Mouse (Mus musculus): ENCODE data around the gene Zfp422.

Zfp422 gene

DNA sequence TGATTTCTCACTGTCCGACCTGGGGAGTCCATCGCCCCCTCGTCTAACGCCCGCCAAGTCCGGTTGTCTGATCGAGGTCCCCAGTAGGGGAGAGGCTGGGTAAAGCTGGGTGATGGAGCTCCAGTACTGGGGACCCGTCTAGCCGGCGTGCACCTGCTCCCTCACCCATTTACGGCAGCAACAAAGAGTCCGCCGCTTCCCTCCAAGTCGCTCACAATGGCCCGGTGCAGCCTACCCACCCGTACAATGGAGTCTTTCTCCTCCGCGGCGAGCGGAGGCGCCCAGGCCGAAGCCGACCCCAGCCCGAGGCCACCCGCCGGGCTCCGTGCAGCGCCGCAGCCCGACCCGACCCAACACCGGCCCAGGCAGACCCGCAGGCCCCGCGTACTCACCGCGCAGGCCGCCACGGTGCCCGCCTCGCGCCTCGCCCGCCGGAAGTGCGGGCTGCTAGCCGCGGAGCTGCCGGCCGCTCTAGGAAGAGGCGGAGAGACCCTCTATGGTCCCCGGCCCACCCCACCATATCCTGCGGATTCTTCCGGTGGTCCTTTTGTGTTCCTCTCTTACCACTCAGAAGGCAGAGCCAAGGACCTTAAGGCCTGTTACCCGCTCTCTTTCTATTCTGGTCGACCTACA lies at the start of gene Zfp422:
TSS of gene Zfp422 (minus strand) at position 461 of the 633 bp plus-strand sequence.
- ATAC-seq (ENCODE audit: insufficient number of reproducible peaks, low FRiP score, low TSS enrichment) = peak; percentile 77

DNA sequence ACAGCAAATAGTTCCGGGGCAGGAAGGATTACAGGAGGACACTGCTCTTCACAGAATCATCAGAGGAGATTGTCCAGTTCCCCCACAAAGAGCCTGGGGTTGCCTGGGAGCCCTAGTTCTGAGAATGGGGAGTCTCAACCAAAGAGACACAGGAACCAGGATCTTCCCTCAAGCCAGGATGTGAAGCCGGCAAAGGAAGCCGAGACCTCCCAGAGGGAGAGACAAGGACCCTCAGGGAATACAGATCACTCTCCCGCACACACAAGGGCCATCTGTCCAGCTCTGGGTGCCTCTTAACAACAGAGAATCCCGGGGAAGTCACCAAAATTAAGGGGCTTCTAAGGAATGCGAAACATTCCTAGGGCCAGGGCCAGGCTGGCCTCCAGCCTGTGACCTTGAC lies 48.5 kb upstream of the Zfp422 start:
- ATAC-seq (ENCODE audit: insufficient number of reproducible peaks, low FRiP score, low TSS enrichment) = no peak

DNA sequence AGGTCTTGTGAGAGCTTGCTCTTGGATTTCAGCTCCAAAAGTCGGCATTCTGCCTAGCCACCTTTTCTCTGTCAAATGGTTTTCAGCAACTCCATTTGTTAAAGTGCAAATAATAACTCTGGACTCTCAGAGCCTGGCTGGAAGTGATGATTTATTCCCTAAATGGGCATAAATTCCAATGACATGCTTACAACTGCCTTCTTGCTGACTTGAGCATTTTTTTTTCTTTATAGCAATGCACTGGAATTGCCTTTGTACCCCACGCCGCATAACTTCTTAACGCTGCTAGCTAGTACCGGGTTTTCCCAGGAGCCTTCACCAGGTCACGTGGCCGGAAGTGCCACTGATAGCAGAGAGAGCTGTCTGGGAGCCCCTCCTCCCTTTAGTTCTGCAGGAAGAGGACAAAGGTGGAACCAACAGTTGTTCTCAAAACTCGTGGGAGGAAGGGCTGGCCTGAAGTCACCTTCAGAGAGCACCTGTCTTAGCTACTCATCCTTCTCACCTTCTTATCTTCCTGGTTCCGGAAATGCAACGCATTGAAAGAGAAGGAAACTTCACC lies 47.6 kb upstream of the Zfp422 start:
- ATAC-seq (ENCODE audit: insufficient number of reproducible peaks, low FRiP score, low TSS enrichment) = no peak

DNA sequence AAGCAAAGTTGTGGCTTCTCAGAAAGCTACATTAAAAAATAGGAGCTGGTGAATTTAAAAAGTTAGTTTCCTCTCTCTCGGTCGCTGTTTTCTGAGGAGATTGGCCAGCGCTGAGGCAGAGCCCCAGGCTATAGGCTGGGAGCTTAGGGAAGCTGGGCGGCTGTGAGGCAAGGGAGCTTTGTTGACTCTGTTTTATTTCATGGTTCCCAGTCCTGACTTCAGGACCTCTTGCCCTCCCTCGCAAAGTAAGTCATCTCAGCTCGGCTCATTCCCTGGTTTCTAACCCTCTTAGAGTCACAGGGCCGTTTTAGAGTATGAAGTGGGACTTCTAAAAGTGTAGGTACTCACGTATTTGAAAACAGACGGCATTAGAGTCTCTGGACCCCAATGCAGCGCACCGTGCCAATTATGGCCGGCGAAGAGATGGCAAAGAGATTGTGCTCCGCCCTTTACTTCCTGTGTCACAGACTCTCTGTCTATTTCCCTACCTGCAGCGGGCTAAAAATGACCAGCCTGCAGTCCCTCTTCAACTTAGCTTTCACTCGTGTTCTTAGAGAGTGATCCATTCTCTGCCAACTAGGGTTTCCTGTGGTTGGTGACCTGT lies 45.6 kb upstream of the Zfp422 start:
- ATAC-seq (ENCODE audit: insufficient number of reproducible peaks, low FRiP score, low TSS enrichment) = no peak

DNA sequence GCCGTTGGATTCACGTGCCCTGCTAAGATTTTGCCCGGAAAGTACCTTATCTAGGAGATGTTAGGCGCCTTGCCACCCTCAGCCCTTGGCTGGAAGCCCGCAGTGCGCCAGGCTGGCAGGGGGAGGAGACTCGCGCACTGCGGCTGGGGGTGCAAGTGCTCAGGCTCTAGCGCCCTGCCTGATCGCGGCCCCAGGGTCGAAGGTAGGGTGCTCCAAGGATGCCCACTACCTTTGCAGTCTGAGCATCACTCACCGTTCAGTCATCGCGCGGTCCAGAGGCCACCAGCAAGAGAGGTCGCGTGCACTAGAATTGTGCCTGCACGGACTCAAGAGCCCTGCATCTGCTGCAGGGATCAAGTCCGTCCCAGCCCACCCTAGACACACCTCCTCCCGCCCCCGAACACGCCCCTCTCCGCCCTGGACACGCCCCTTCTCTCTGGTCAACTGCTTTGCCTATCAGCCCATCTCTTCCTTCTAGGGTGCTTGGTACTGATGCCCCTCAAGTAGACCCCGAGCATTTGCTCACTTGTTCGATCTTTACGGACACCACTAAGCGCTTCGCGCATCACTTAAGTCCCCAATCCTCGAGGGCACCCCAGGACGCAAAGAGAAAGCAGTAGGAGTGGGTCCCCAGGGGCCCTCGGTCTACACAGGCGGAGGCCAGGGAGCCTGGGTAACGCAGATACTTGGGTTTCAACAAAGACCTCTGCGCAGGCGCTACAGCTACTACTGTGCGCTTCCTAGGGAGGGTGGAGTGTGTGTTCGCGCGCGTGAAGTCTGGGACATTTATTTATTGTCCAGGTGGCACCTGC lies 44.9 kb upstream of the Zfp422 start, which contains the start of gene Rassf4:
TSS of gene Rassf4 (minus strand) at position 482 of the 812 bp plus-strand sequence.
- ATAC-seq (ENCODE audit: insufficient number of reproducible peaks, low FRiP score, low TSS enrichment) = peak; percentile 43

DNA sequence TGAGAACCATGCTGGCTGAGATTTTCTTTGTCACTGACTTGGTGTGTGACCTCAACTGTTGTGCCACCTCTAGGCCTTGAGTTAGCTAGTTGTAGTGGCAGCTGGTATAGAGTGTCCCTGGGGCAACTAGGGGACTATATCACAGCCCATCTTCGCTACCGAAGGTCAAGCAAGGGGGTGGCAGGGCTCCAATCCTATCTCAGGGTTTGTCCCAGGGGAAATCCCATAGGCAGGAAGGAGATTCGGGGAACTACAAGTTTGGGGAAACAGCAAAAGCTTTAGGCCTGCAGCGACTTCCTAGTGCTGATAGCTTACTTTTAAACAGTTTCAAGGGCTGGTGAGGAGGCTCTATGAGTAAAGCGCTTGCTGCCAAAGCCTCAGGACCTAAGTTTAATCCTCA lies 43.5 kb upstream of the Zfp422 start:
- ATAC-seq (ENCODE audit: insufficient number of reproducible peaks, low FRiP score, low TSS enrichment) = no peak

DNA sequence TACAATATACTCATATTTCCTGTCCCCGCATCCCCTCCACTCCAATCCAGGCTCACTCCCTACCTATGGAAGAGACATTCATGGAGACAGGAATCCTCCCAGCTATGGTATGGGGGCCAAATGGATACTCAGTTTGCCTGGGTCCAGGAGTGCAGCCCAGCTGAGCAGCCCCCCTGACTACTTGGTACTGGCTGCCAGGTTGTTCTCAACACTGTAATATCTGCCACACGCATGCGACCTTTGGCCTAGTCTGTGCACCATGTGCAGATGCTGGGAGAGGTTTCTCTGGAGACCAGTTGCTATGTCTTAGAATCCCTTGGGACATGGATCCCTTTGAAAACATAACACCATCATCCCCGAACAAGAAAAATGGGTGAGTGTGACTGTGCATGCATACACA lies 43.0 kb upstream of the Zfp422 start:
- no peak for ATAC-seq (ENCODE audit: insufficient number of reproducible peaks, low FRiP score, low TSS enrichment)

DNA sequence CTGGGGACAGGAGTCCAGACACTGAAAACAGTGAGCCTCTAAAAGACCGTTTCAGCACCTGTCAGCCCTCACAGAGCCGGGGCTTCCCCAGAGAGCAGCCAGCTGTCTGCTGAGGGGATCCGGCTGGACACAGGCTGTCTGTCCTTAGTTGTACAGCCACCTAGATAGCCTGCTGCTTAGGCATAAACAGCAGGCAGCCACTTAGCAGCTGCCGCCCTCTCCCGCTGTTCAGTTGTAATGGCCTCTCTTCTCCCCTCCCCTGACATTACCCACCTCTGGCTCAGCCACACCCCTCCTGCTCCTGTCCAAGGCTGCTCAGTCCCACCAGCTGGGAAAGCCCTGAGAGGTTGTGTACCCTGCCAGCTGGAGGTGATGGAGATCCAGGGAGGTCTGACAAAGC lies 42.2 kb upstream of the Zfp422 start:
- no peak for ATAC-seq (ENCODE audit: insufficient number of reproducible peaks, low FRiP score, low TSS enrichment)

DNA sequence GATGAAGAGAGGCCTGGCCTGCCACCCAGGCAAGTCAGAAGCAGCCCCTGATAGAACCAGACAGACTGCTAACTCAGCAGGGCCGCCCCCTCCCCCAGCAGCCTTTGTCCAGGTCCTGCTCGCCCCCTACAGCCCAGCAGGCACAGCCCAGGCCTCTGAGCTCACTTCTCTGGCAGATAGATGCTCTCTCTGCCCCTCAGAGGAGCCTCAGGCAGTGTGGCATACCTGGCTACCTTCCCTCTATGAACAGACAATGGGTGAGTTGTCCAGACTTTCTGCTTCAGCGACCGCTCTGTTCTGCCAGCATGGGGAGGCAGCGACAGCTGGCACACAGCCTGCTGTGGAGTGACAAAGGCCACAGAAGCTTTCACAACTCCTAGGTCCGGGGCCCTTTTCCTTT lies 41.3 kb upstream of the Zfp422 start:
- no peak for ATAC-seq (ENCODE audit: insufficient number of reproducible peaks, low FRiP score, low TSS enrichment)

DNA sequence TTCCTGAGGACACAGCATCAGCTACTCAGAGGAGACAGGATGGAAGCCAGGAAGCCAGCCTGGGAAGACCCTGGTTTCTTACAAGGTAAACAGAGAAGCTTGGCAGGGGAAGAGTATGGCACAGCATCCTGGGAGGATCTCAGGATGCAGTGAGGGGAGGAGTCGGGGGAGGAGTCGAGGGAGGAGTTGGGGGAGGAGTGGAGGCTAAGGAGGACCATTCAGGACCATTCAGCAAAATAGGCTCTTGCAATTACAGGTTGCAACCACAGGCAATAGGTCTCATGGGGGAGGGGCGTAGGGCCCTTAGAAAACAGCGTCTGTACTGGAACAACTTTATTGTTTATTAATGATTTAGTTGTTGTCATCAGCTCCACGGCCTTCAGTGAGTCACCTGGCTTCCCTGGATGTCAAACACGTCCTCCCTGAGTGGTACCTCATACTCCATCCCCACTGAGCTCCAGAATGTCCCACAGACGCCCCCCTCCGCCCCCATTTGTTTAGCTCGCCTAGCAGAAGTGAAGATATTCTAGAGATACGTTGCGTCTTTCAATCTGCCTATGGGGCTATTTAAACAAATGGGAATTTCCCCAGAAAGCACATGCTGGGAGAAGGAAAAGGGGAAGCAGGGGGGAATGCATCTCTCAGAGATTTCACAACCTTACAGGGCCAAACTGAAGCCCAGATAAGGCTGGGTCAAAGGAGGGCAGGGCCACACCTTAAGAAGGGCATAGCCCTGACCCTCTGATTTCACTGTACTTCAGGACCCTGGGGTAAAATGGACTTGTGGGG lies 40.1 kb upstream of the Zfp422 start:
- no peak for ATAC-seq (ENCODE audit: insufficient number of reproducible peaks, low FRiP score, low TSS enrichment)

DNA sequence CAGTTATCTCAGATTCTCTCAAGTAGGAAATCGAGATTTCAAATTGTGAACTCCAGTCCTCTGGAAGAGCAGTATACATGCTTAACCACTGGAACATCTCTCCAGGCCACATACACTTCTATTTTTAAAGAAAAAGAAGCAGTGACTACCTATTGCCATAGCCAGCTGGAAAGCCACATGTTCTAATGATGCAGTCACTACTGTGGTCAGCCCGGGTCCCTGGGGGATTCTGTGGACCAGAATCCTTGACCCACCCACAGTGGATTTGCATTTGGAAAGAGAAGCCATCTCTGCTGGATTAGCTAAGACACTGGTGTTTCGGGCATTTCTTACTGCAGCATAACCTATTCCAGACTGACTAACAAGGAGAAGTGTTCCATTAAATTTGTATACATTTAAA lies 38.6 kb upstream of the Zfp422 start:
- ATAC-seq (ENCODE audit: insufficient number of reproducible peaks, low FRiP score, low TSS enrichment) = no peak

DNA sequence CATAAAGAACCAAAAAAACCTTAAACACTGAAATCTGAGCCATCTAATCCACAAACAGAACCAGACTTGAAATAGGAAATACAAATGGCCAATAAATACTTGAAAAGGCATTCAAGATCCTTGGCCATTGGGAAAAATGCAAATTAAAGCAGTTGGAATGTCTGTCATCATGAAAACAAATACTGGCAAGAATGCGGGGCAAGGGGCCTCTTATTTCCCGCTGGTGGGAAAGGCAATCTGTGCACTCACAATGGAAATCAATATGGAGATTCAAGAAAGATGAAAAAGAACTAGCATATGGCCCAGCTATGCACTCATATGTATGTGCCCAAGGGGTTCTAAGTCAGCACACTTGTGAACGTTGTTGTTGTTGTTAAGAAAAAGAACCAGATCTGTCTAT lies 38.1 kb upstream of the Zfp422 start:
- ATAC-seq (ENCODE audit: insufficient number of reproducible peaks, low FRiP score, low TSS enrichment) = no peak

DNA sequence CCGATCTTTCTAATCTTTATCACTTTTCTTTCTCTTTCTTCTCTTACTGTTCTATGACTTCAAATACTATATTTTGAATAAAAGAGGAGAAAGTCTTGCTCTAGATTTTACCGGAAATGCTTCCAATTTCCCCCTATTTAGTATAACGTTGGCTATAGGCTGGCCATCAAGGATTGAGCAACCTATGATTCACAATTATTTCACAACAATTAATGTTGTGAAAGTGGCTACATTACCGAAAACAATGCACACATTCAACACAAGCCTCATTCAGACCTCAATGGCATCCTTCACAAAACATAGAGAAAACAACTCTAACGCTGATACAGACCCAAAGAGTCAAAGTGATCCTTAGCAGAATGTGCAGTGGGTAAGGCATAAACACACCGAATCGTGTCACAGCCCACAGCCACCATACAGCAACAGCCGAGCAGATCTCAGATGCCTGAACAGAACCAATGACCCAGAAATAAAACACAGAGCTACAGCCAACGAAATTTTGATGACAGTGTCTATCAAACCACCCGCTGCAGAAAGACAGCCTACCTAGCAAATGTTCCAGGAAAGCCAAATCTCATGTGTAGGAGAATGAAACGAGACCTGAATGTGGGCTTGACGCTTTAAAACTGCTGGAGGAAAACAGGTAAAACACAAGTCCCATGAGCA lies 37.4 kb upstream of the Zfp422 start:
- no peak for ATAC-seq (ENCODE audit: insufficient number of reproducible peaks, low FRiP score, low TSS enrichment)

DNA sequence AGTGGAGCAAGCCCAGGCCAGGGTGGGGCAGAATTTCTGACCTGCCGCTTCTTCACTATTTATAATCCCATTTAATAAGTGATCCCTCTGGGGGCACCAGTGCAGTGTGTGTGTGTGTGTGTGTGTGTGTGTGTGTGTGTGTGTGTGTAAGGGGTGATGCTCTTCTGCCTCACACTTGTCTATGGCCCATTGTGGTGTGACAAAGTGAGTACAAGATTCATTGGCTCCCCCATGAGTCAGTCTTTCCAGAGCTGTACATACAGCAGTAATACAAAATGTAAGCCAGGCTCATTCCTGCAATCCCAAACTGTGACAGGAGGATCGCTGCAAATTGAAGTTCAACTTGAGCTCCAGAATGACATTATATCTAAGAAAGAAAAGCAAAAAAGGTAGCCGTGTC lies 36.0 kb upstream of the Zfp422 start:
- ATAC-seq (ENCODE audit: insufficient number of reproducible peaks, low FRiP score, low TSS enrichment) = no peak

DNA sequence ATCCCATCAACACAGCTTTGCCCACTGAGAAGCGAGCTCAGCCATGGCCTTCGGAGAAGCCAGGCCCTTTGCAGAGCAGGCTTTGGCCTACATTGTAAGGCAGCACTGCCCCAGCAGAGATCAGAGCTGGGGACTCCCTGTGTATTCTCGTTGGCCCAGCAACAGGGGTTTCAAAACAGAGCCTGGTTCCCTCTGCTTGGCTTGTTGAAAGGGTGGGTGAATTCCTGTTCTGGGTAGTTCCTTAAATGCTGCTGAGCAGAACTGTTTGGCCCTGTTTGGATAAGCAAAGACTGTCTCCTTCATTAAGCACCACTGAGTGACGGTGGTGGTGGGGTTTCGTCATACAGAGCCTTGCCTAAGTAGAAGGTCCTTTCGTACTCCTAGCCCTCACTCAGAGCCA lies 35.2 kb upstream of the Zfp422 start:
- no peak for ATAC-seq (ENCODE audit: insufficient number of reproducible peaks, low FRiP score, low TSS enrichment)

DNA sequence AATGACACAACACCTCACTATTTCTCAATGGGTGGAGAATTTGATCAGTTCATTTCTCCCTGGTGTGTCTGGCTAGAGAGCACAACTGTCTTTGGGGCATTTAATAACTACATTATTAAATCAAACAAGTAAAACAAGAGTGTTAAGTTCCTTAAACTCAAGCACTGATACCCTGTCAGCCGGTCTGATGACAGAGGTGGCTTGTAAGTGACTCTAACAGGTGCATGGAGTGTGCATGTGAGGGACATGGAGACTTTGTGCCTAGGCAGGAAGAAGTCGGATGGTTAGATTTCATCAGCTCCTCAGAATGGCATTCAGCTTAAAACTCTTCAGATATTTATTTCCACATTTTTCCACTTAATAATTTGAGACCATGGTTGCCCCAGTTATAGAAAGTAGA lies 34.6 kb upstream of the Zfp422 start:
- ATAC-seq (ENCODE audit: insufficient number of reproducible peaks, low FRiP score, low TSS enrichment) = no peak

DNA sequence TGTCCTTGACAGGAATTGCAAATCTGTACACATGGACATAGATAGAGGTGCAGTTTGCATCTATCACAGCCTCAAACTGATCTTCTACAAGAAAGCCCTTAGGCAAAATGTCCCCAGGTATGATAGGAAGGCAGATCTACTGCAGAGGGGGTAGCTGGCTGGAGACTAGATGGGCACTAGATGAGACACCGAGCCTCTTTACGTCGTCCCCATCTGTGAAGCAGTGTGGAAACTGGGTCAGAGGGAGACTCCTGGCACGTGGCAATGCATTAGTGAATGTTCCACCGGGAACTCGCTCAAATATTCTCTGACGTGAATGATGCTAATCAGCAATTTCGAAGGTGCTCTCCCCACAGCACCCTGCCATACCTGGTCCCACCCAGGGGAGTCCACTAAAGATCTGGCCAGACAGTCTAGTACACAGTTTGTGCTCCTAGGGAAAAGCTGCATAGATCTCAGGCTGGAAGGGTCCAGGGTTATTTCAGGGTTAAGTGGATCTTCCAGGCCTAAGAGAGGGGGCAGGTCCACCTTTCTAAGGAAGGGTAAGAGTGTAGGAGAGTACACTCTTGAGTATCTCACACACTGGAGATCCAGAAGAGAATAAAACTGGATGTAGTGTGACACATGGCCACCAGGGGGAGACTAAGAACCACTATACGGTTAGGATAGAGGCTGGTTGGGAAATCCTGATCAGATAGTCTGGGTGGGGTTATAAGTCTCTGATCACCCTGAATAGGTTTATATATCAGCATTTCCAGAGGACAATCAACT lies 25.1 kb upstream of the Zfp422 start:
- ATAC-seq (ENCODE audit: insufficient number of reproducible peaks, low FRiP score, low TSS enrichment) = peak; percentile 72; the same call in 1 of the 2 replicates

DNA sequence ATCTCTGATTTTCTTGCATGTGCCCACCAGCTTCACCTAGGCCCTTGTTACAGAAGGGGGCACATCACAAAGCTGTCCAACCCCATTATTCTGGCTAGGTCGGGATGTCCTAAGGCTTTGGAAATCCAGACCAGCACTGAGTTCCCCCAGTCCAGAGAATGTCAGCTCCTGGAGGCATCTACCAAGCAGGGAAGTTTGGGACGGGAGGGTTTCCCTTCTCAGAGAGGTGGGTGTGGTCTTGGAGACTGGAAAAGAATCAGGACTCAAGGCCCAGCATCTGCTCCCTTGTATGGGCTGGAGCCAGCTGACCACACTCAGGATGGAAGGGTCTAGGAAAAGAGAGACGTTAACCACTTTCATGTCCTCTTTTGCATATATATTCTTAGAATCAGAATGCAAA lies 24.4 kb upstream of the Zfp422 start:
- no peak for ATAC-seq (ENCODE audit: insufficient number of reproducible peaks, low FRiP score, low TSS enrichment)

DNA sequence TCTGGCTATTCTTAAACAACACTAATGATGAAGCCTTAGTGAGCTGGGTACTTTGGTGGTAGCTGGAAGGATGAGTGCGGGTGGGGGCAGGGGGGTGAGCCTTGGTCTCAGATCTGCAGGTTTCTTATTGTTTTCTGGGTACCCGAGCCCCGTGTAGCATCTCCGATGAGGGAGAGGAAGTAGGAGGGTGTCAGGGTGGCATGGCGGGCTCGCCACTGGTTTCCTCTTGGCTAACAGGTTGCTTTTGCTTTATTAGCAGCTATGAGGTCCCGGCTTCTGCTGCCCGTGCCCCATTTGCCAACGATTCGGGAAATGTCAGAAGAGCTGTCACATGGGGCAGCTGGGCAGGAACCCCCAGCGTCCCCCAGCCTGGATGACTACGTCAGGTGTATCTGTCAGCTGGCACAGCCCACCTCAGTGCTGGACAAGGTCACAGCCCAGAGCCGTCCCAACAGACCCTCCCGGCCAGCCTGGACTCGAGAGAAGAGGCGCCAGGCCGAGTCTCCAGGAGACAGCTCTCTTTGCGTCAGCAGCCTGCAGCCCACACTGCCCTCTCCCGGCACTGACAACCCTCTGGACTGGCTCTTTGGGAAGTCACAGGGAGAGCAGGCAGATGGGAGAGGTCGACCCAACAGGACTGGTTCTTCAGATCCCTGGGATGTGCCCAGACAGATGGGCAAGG lies 22.8 kb upstream of the Zfp422 start:
- ATAC-seq (ENCODE audit: insufficient number of reproducible peaks, low FRiP score, low TSS enrichment) = no peak

Data from cerebellum, adult (tissue).